Mouse (Mus musculus): ENCODE measurements at regions not wholly inside any gene's neighbourhood (a gene's known extent, or its start where the extent isn't known, plus 50 kb on each side); places are given as distances from the start of the nearest gene placed in this dataset.

DNA sequence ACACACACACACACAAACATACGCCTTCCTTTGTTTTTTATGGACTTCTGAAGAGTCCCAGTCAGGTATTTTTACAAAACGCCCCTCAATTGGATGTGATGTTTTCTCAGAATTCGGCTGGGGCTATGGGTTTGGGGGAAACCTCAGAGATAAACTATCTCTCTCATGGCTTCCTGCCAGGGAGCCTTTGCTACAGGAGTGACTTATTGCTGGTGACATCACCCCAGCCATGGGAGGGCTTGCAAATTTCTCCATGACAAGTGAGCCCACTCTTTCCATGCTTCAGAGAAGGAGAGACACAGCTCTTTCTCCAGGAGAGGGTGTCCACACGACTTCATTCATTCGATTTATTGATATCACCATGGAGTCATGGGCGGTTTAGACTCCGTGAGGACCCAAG, 175.5 kb downstream of the Cdc5l start:
- Histone ChIP-seq H3K9ac (ENCODE audit: low read depth, low read length) (no peak overlapping the region), H3K4me1 (replicated peaks; ENCODE audit: control insufficient read depth, insufficient read depth, low read length) (no peaks in the 10 kb centered on the region), H3K9me3 (ENCODE audit: control insufficient read depth, low read length) (no peaks in the 10 kb centered on the region), H3K4me3 (ENCODE audit: low read depth, low read length) (no peak overlapping the region), H3K27me3 (replicated peaks; ENCODE audit: control insufficient read depth, insufficient read depth, low read length) (no peaks in the 10 kb centered on the region), H3K27ac (ENCODE audit: low read depth, low read length) (0 out of 2 replicates have a peak overlapping the region, but pooled peaks have one; percentile 6), H3K36me3 (ENCODE audit: control insufficient read depth, insufficient read depth, low read length) (no peaks in the 10 kb centered on the region), H3K4me2 (no peak overlapping the region)
- no peak for ATAC-seq (replicated peaks; ENCODE audit: low FRiP score)
- 57% methylated on average over 7 of the region's 7 CpGs for WGBS
- DNase-seq (ENCODE audit: low spot score), result no peak

DNA sequence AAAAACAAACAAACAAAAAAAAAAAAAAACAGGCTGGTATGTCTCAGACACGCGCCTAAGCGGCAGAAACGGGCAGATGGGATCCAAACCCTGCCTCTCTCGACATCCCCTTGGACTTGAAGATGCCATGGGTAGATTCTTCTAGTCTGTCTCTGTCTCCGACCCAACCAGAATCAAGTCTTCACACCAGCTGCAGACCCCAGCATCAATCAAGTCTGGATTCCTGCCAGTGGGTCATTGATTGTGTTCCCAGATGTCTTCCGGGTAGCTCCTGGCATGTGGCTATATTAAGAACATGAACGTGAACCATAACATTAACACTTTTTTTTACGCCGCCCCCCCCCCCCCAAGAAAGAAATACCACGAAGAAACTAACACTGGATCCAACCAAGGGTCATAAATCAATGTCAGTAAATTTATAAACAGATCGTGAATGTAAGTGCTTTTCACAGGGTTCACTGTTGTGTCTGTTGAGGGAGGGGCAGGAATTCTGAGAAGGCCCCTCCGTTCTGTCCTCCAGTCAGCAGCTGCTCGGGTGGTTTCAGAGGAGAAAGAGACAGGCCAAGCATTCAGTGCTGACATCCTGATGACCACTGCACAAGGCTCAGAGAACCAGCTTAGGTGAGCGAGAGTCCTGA, 180.8 kb downstream of the Cdc5l start:
- Histone ChIP-seq H3K9me3 (ENCODE audit: control insufficient read depth, low read length) (no peaks in the 10 kb centered on the region), H3K9ac (ENCODE audit: low read depth, low read length) (no peak overlapping the region), H3K4me2 (no peak overlapping the region), H3K4me3 (ENCODE audit: low read depth, low read length) (no peak overlapping the region), H3K27ac (ENCODE audit: low read depth, low read length) (no peak overlapping the region), H3K27me3 (replicated peaks; ENCODE audit: control insufficient read depth, insufficient read depth, low read length) (no peaks in the 10 kb centered on the region), H3K36me3 (ENCODE audit: control insufficient read depth, insufficient read depth, low read length) (no peaks in the 10 kb centered on the region), H3K4me1 (replicated peaks; ENCODE audit: control insufficient read depth, insufficient read depth, low read length) (no peaks in the 10 kb centered on the region)
- 60% methylated on average over 15 of the region's 15 CpGs for WGBS
- DNase-seq (ENCODE audit: low spot score) (no peak), ATAC-seq (replicated peaks; ENCODE audit: low FRiP score) (no peak)

DNA sequence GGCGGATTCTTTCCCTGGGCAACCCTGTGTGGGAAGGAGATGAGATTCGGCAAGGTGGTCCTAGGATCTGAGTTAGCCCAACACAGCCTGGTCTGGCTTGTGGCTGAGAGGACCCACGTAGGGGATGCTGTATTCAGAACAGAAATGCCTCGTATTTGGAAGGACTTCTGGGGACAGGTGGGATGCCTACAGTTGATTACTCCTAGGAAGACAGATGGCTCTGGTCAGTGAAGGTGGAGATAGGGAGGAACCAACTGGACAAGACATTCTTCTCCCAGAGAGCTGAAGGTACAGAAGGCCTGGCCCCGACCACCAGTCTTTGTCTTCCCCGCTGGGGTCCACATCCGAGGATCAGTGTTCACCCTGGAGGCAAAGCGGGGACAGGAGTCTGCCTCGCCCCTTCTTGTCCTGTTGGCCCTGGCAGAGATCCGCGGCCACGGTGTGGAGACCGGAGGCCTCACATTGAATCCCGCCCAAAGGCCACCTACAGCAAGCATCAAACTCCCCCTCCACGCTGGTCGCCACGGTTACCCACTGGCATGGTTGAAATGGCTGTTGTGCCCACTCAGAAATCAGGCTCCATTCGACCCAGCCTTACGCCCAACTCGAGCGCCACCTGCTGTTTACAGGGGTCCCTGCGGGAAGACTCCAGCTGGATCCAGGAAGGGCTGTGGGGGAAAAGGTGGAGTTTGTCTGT, 182.4 kb downstream of the Cdc5l start:
- DNase-seq (ENCODE audit: low spot score) (peak; percentile 49), ATAC-seq (replicated peaks; ENCODE audit: low FRiP score) (no peak)
- H3K27me3 ChIP-seq (replicated peaks; ENCODE audit: control insufficient read depth, insufficient read depth, low read length), result no peaks in the 10 kb centered on the region
- no peak overlapping the region for H3K27ac ChIP-seq (ENCODE audit: low read depth, low read length)
- WGBS, result 30% methylated on average over 22 of the region's 22 CpGs
- H3K4me2 ChIP-seq, result peak overlapping the region; percentile 38; the same call in 1 of the 2 replicates
- H3K9me3 ChIP-seq (ENCODE audit: control insufficient read depth, low read length), result no peaks in the 10 kb centered on the region
- no peak overlapping the region for H3K4me3 ChIP-seq (ENCODE audit: low read depth, low read length)
- H3K4me1 ChIP-seq (replicated peaks; ENCODE audit: control insufficient read depth, insufficient read depth, low read length), result no peaks in the 10 kb centered on the region
- no peak overlapping the region for H3K9ac ChIP-seq (ENCODE audit: low read depth, low read length)
- H3K36me3 ChIP-seq (ENCODE audit: control insufficient read depth, insufficient read depth, low read length), result no peaks in the 10 kb centered on the region

DNA sequence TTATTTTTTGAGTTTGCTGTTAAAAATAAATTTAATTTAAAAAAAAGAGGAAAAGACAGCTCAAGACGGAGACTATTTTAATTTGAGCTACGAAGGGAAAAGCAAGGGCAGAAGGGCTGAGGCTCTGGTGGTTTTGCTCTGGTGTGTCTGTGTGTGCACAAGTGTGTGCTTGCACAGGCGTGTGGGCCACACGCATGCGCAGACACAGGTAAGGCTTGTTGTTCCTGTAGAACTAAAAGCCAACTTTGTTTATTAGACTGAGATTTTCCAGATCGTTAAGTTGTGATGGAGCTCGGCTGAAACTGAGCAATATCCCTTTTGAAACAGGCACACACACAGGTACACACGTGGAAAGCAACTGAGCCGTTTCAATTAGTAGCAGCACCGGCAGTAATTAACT, 183.1 kb downstream of the Cdc5l start:
- H3K9ac ChIP-seq (ENCODE audit: low read depth, low read length), result no peak overlapping the region
- no peak overlapping the region for H3K27ac ChIP-seq (ENCODE audit: low read depth, low read length)
- no peaks in the 10 kb centered on the region for H3K36me3 ChIP-seq (ENCODE audit: control insufficient read depth, insufficient read depth, low read length)
- no peak overlapping the region for H3K4me2 ChIP-seq
- DNase-seq (ENCODE audit: low spot score), result no peak
- no peak overlapping the region for H3K4me3 ChIP-seq (ENCODE audit: low read depth, low read length)
- 83% methylated on average over 10 of the region's 10 CpGs for WGBS
- no peaks in the 10 kb centered on the region for H3K27me3 ChIP-seq (replicated peaks; ENCODE audit: control insufficient read depth, insufficient read depth, low read length)
- H3K9me3 ChIP-seq (ENCODE audit: control insufficient read depth, low read length), result no peaks in the 10 kb centered on the region
- no peaks in the 10 kb centered on the region for H3K4me1 ChIP-seq (replicated peaks; ENCODE audit: control insufficient read depth, insufficient read depth, low read length)
- ATAC-seq (replicated peaks; ENCODE audit: low FRiP score), result no peak

DNA sequence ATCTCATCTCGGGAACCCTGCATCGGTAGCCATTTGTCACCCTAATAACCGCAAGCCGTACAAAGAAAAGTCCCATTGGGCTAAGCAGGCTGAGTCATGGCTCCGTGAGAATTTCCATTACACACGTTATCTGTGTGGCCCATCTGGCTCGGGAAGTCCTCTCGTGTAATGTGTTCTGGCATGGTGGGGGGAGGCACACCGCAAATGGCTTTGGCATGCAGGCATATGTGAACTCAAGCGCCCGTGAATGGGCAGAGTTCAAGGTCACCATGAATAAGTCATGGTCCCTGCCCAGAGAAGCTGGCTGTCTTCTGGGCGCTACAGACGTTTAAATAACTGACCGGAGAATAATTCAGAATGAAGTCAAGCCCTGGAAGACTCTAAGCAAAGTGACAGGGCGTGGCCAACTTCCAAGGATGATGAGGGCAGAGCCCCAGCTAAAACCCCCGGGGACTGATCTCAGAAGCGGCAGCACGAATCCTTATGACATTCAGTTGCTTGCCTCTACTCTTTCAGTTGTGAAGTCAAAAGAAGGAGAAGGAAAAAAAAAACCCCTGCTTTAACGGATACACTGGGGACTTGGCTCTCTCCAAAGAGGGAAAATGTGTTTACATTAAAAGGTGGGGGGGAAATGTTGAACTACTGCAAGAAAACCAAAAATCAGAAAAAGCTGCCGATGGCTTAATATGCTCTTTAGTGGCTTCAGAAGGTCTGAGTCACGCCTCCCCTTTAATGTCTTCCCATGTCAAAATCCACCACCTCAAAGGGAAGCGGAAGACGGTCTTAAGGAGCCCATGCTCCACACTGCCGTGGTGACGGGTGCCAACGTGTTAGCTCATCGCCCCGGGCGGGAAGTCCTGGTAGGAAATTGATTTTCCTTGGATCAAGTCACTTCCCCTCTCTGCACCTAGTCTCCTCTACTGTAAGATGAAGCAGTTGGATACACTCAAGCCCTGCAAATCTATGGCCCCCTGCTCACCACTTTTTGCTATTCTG, 186.1 kb downstream of the Cdc5l start:
- Histone ChIP-seq H3K27ac (ENCODE audit: low read depth, low read length) (no peak overlapping the region), H3K4me2 (no peak overlapping the region), H3K4me3 (ENCODE audit: low read depth, low read length) (no peak overlapping the region), H3K36me3 (ENCODE audit: control insufficient read depth, insufficient read depth, low read length) (no peaks in the 10 kb centered on the region), H3K27me3 (replicated peaks; ENCODE audit: control insufficient read depth, insufficient read depth, low read length) (no peaks in the 10 kb centered on the region), H3K9me3 (ENCODE audit: control insufficient read depth, low read length) (no peaks in the 10 kb centered on the region), H3K9ac (ENCODE audit: low read depth, low read length) (no peak overlapping the region), H3K4me1 (replicated peaks; ENCODE audit: control insufficient read depth, insufficient read depth, low read length) (no peaks in the 10 kb centered on the region)
- ATAC-seq (replicated peaks; ENCODE audit: low FRiP score) (no peak), DNase-seq (ENCODE audit: low spot score) (no peak)
- WGBS, result 76% methylated on average over 29 of the region's 29 CpGs

DNA sequence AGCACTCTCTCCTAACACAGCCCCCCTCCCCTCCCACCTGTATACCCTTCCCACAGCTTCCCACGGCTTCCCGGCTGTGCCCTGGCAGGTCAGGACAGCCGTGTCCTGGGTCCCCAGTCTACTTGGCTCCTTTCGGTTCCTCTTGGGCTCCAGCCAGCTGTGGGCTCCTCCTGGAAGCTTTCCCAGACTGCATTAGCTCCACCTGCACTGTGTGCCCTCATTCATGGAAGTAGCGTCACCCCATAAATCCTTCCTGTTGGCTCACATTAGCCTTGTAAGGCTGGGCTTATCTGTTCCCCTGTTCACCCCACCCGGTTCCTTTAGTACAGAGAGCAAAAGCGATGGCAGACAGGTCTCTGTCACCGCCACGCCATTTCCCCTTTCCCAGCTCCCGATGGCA, 188.7 kb downstream of the Cdc5l start:
- no peaks in the 10 kb centered on the region for H3K9me3 ChIP-seq (ENCODE audit: control insufficient read depth, low read length)
- WGBS, result 68% methylated on average over 10 of the region's 10 CpGs
- H3K27me3 ChIP-seq (replicated peaks; ENCODE audit: control insufficient read depth, insufficient read depth, low read length), result no peaks in the 10 kb centered on the region
- no peaks in the 10 kb centered on the region for H3K36me3 ChIP-seq (ENCODE audit: control insufficient read depth, insufficient read depth, low read length)
- no peak overlapping the region for H3K9ac ChIP-seq (ENCODE audit: low read depth, low read length)
- H3K4me2 ChIP-seq, result no peak overlapping the region
- ATAC-seq (replicated peaks; ENCODE audit: low FRiP score) (no peak), DNase-seq (ENCODE audit: low spot score) (no peak)
- H3K27ac ChIP-seq (ENCODE audit: low read depth, low read length), result no peak overlapping the region
- H3K4me1 ChIP-seq (replicated peaks; ENCODE audit: control insufficient read depth, insufficient read depth, low read length), result no peaks in the 10 kb centered on the region
- H3K4me3 ChIP-seq (ENCODE audit: low read depth, low read length), result no peak overlapping the region

DNA sequence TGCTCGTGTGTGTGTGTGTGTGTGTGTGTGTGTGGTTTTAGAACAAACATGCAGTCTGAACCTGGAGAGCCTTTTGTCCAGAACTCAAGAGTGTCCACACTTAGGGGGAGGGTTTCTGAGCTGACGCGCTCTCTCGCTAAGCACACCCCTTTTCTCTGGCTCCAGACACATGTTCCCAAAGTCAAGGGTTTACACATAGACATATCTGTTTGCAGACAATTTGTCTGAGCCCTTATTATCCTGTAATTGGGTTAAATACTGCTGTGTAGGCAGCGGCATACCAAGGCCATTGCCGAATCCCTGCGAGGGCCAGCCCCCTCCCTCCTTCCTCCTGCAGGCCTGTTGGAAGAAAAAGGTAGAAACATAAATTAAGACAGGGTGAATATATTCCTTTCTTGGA, 190.4 kb downstream of the Cdc5l start:
- H3K4me1 ChIP-seq (replicated peaks; ENCODE audit: control insufficient read depth, insufficient read depth, low read length), result no peaks in the 10 kb centered on the region
- H3K27me3 ChIP-seq (replicated peaks; ENCODE audit: control insufficient read depth, insufficient read depth, low read length), result no peaks in the 10 kb centered on the region
- no peak overlapping the region for H3K9ac ChIP-seq (ENCODE audit: low read depth, low read length)
- H3K4me2 ChIP-seq, result no peak overlapping the region
- DNase-seq (ENCODE audit: low spot score) (no peak), ATAC-seq (replicated peaks; ENCODE audit: low FRiP score) (no peak)
- no peaks in the 10 kb centered on the region for H3K9me3 ChIP-seq (ENCODE audit: control insufficient read depth, low read length)
- H3K36me3 ChIP-seq (ENCODE audit: control insufficient read depth, insufficient read depth, low read length), result no peaks in the 10 kb centered on the region
- no peak overlapping the region for H3K27ac ChIP-seq (ENCODE audit: low read depth, low read length)
- no peak overlapping the region for H3K4me3 ChIP-seq (ENCODE audit: low read depth, low read length)
- WGBS, result 69% methylated on average over 7 of the region's 7 CpGs

DNA sequence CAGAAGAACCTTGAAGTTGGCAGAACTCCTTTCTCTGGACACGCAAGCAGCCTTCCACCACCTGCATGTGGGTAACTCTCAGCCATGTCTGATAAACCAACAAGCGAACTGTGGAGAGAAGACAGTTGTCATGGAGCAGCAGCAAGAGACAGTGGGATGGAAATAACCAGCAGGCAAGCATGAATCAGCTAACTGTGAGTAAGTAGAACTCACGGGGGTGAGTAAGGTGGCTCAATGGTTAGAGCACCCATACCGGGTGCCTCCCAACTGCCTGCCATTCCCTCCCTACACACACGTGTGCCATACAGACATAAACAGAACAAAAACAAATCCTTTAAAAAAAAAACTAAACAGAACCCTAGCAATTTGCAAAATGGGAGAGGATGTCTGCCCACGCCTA, 191.5 kb downstream of the Cdc5l start:
- Histone ChIP-seq H3K4me2 (no peak overlapping the region), H3K36me3 (ENCODE audit: control insufficient read depth, insufficient read depth, low read length) (no peaks in the 10 kb centered on the region), H3K27me3 (replicated peaks; ENCODE audit: control insufficient read depth, insufficient read depth, low read length) (no peaks in the 10 kb centered on the region), H3K9me3 (ENCODE audit: control insufficient read depth, low read length) (no peaks in the 10 kb centered on the region), H3K27ac (ENCODE audit: low read depth, low read length) (no peak overlapping the region), H3K4me3 (ENCODE audit: low read depth, low read length) (no peak overlapping the region), H3K9ac (ENCODE audit: low read depth, low read length) (no peak overlapping the region), H3K4me1 (replicated peaks; ENCODE audit: control insufficient read depth, insufficient read depth, low read length) (no peaks in the 10 kb centered on the region)
- ATAC-seq (replicated peaks; ENCODE audit: low FRiP score) (no peak), DNase-seq (ENCODE audit: low spot score) (no peak)
- WGBS, result 81% methylated on average over 6 of the region's 6 CpGs
